Mouse (Mus musculus) forebrain, embryonic 13.5 days (tissue): ENCODE measurements around the gene Bet1. TPM values are rescaled to one million over a fixed set of nuclear protein-coding genes. Genes with fewer than 3 reads are reported as not detected.

ENCODE experiments used
- polyA plus RNA-seq: library from polyadenylated mRNA; unstranded; fragments of >200 nt; fragmentation: Nextera tagmentation; extraction: Ambion mirVana; gene quantifications from 2 replicates; pipeline ENCODE4 v1.2.1, GENCODE M21; 2015

The Bet1 gene
- polyA plus RNA-seq, 1 experiment from 2014 or later: 45.9 TPM

Other genes with a start within 250 kb of the Bet1 start
- 0.25 and 0.57 TPM in 2 replicates for gene Tfpi2, start 98.1 kb downstream of the Bet1 start, polyA plus RNA-seq
- not detected in 2 replicates for gene Gngt1, start 93.2 kb downstream of the Bet1 start, polyA plus RNA-seq
- gene Gng11, start 83.1 kb downstream of the Bet1 start, polyA plus RNA-seq: 19.9 and 27.0 TPM in 2 replicates